Comparison of ENCODE assay signal across 17 mouse cellular contexts in the genomic region with DNA sequence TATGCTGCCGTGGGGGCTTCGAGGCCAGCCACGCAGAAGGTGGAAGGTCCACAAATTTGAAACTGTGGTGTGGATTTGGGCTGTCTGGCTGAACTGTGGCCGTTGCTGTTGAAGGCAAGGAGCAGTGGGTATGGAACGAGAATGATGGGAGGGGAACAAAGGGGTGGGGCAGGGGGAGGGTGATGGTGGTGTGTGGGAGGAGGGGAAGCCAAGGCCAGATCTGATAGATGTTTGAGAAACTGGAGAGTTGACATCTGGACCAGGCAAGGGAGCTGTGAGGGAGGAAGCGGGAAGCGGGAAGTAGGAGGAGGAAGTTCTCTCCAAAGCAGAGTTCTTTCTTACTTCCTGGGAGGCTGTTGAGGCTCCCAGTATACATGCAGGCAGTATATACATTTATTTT. TPM values are rescaled to one million over a fixed set of nuclear protein-coding genes. Genes with fewer than 3 reads are reported as not detected.
DNase-seq lines count a peak whose midpoint lies in the region; ATAC-seq and TF ChIP-seq lines count a peak whose summit lies in the region.
"Had no signal": no experiment of that assay in that cellular context is flagged by ENCODE, and none has a peak within 500 bp of the region (broad histone marks: within the 10 kb centered on the region; RNA-seq: fewer than 3 reads in every experiment).

No protein-coding gene starts in this region.

- no peak overlapping the region for H3K4me3 ChIP-seq in kidney, embryonic 14.5 days (ENCODE audit: low read length)
- H3K4me3 ChIP-seq in E14TG2a.4 (replicated peaks; ENCODE audit: low read length): peak overlapping the region; percentile 53
- no peak overlapping the region for H3K4me3 ChIP-seq in liver, embryonic 15.5 days (replicated peaks)
- H3K4me3 ChIP-seq: embryonic facial prominence, embryonic 15.5 days; megakaryocyte, embryonic 14.5 days; neural tube, embryonic 12.5 days had no signal

- peaks cover 38% of the 10 kb centered on the region; the same call in 1 of the 2 replicates for H3K4me1 ChIP-seq in kidney, embryonic 14.5 days (ENCODE audit: control insufficient read depth, insufficient read depth, low read length)
- peaks cover 99% of the 10 kb centered on the region for H3K4me1 ChIP-seq in E14TG2a.4 (replicated peaks; ENCODE audit: low read depth, low read length)
- H3K4me1 ChIP-seq in liver, embryonic 15.5 days (replicated peaks): peaks cover 73% of the 10 kb centered on the region

- 56% methylated on average over 7 of the region's 7 CpGs for WGBS in kidney, embryonic 14.5 days
- 67% methylated on average over 7 of the region's 7 CpGs for WGBS in liver, embryonic 15.5 days (ENCODE audit: insufficient replicate concordance)

- H3K27ac ChIP-seq in kidney, embryonic 14.5 days (ENCODE audit: low read depth, low read length): peak overlapping the region; percentile 74; the same call in 1 of the 2 replicates
- peak overlapping the region; percentile 75 for H3K27ac ChIP-seq in liver, embryonic 15.5 days (replicated peaks)
- H3K27ac ChIP-seq: embryonic facial prominence, embryonic 15.5 days; neural tube, embryonic 12.5 days had no signal

- intact Hi-C loops in left cerebral cortex, postnatal 14 days (cut with DNase I): no loop called here

- ATAC-seq in kidney, embryonic 14.5 days (ENCODE audit: low FRiP score, low TSS enrichment): no peak
- ATAC-seq in granulocyte monocyte progenitor cell, adult 5-6 weeks (replicated peaks; ENCODE audit: poor library complexity, severe bottlenecking): peak; percentile 31
- ATAC-seq in liver, embryonic 15.5 days (ENCODE audit: insufficient read depth): no peak; the same call in 1 of the 2 replicates

- no peaks in the 10 kb centered on the region for H3K9me3 ChIP-seq in kidney, embryonic 14.5 days (ENCODE audit: control insufficient read depth, low read length)
- no peaks in the 10 kb centered on the region for H3K9me3 ChIP-seq in E14TG2a.4 (ENCODE audit: low read length)
- no peaks in the 10 kb centered on the region for H3K9me3 ChIP-seq in liver, embryonic 15.5 days (replicated peaks)
- H3K9me3 ChIP-seq: embryonic facial prominence, embryonic 15.5 days; G1E; megakaryocyte, embryonic 14.5 days; neural tube, embryonic 12.5 days had no signal

- 0 out of 2 replicates have a peak, but pooled peaks cover 3% of the 10 kb centered on the region for H3K36me3 ChIP-seq in kidney, embryonic 14.5 days (ENCODE audit: control insufficient read depth, insufficient read depth, low read length)
- H3K36me3 ChIP-seq in E14TG2a.4 (ENCODE audit: insufficient read depth, low read length): peaks cover 100% of the 10 kb centered on the region
- peaks cover 17% of the 10 kb centered on the region for H3K36me3 ChIP-seq in liver, embryonic 15.5 days (replicated peaks)
- H3K36me3 ChIP-seq: embryonic facial prominence, embryonic 15.5 days; neural tube, embryonic 12.5 days had no signal

- TF ChIP-seq CTCF in E14TG2a.4 (conservative IDR thresholded peaks at IDR 0.05; ENCODE audit: low read length): no peak

- no peak overlapping the region for H3K4me2 ChIP-seq in kidney, embryonic 14.5 days (replicated peaks; ENCODE audit: low read depth, low read length)
- H3K4me2 ChIP-seq in liver, embryonic 15.5 days: no peak overlapping the region; the same call in 1 of the 2 replicates
- H3K4me2 ChIP-seq: embryonic facial prominence, embryonic 15.5 days; hindbrain, embryonic 14.5 days; neural tube, embryonic 12.5 days had no signal

- no peak for DNase-seq in kidney, postnatal 36 days
- DNase-seq in MN1 (ENCODE audit: low spot score): no peak
- DNase-seq in left cerebral cortex, postnatal 14 days (ENCODE audit: low spot score in 2 of 2): no peak
- DNase-seq: adrenal gland, postnatal 10 days; B cell, adult 2 months; cerebellum, adult 9-10 months; heart, postnatal 10 days; thymus, postnatal 36 days had no signal

- no peaks in the 10 kb centered on the region for H3K27me3 ChIP-seq in kidney, embryonic 14.5 days (ENCODE audit: control insufficient read depth, insufficient read depth, low read length)
- H3K27me3 ChIP-seq in E14TG2a.4 (ENCODE audit: insufficient read depth, low read length): no peaks in the 10 kb centered on the region
- H3K27me3 ChIP-seq in liver, embryonic 15.5 days: no peaks in the 10 kb centered on the region
- H3K27me3 ChIP-seq: embryonic facial prominence, embryonic 15.5 days; megakaryocyte, embryonic 14.5 days; neural tube, embryonic 12.5 days had no signal

- no peak overlapping the region for H3K9ac ChIP-seq in kidney, embryonic 14.5 days (ENCODE audit: low read depth, low read length)
- no peak overlapping the region for H3K9ac ChIP-seq in liver, embryonic 15.5 days
- H3K9ac ChIP-seq: embryonic facial prominence, embryonic 15.5 days; neural tube, embryonic 12.5 days had no signal

RNA-seq across cellular contexts. Expression of a gene that starts 26.7 kb away (rescaled TPM):
- 14.6 and 22.1 TPM in 2 replicates for polyA plus RNA-seq in kidney, embryonic 14.5 days (2014; fragmentation: Nextera tagmentation; extraction: Ambion mirVana)
- 32.6 and 53.3 TPM in 2 replicates for total RNA-seq in granulocyte monocyte progenitor cell, adult 5-6 weeks (2014; fragmentation: Nextera tagmentation)
- 38.8 and 72.7 TPM in 2 replicates for total RNA-seq in granulocyte monocyte progenitor cell, adult 5-6 weeks (2017)
- 8.0 and 8.8 TPM in 2 replicates for polyA plus RNA-seq in liver, embryonic 15.5 days (2015; fragmentation: Nextera tagmentation; extraction: Ambion mirVana)
- total RNA-seq in left cerebral cortex, postnatal 14 days (2021): 10 to 100 TPM; 28.6 to 30.1 TPM
